Mouse (Mus musculus) embryonic facial prominence, embryonic 15.5 days (tissue): ENCODE data around the gene Ackr2. TPM values are rescaled to one million over a fixed set of nuclear protein-coding genes. Genes with fewer than 3 reads are reported as not detected.

Source experiments
- ATAC-seq: fragments of 200-750 bp; cut with Nextera tagmentation; 2 replicates; pipeline ENCODE4 v1.8.0; 2017; ENCODE audit warnings: low read depth, moderate TSS enrichment; ENCODE audit not compliant: insufficient number of reproducible peaks, low FRiP score, low TSS enrichment
- H3K27ac ChIP-seq: fragments of 300-500 bp; sonication (generic); replicated peaks from 2 replicates; pipeline ENCODE4 v1.5.1; 2015; ENCODE audit warnings: mild to moderate bottlenecking, inconsistent platforms
- H3K27me3 ChIP-seq: fragments of 300-500 bp; sonication (generic); 2 replicates; pipeline ENCODE4 v1.6.1; 2015; ENCODE audit warnings: inconsistent platforms
- H3K36me3 ChIP-seq: fragments of 300-500 bp; sonication (generic); 2 replicates; pipeline ENCODE4 v1.6.1; 2015; ENCODE audit warnings: mild to moderate bottlenecking, inconsistent platforms
- H3K4me1 ChIP-seq: fragments of 300-500 bp; sonication (generic); 2 replicates; pipeline ENCODE4 v1.6.1; 2015; ENCODE audit warnings: inconsistent platforms
- H3K4me2 ChIP-seq: fragments of 300-500 bp; sonication (generic); replicated peaks from 2 replicates; pipeline ENCODE4 v1.6.1; 2015; ENCODE audit warnings: mild to moderate bottlenecking, inconsistent platforms
- H3K4me3 ChIP-seq: fragments of 300-500 bp; sonication (generic); replicated peaks from 2 replicates; pipeline ENCODE4 v1.5.1; 2015; ENCODE audit warnings: mild to moderate bottlenecking, inconsistent platforms
- H3K9ac ChIP-seq: fragments of 300-500 bp; sonication (generic); 2 replicates; pipeline ENCODE4 v1.6.1; 2015; ENCODE audit warnings: inconsistent platforms
- H3K9me3 ChIP-seq: fragments of 300-500 bp; sonication (generic); replicated peaks from 2 replicates; pipeline ENCODE4 v1.6.1; 2016; ENCODE audit warnings: inconsistent platforms
- WGBS: fragments of 180-500 bp; shearing (Covaris S2); methylation state at CpG from one replicate; pipeline ENCODE4 v1.1.7; 2015; 5-methylcytosine and 5-hydroxymethylcytosine counted together
- polyA plus RNA-seq: library from polyadenylated mRNA; unstranded; fragments of >200 nt; fragmentation: Nextera tagmentation; extraction: Ambion mirVana; gene quantifications from 2 replicates; pipeline ENCODE4 v1.2.1, GENCODE M21; 2015

Gene Ackr2
- polyA plus RNA-seq, 1 experiment from 2014 or later: 0.67 TPM

GRCm38 (mm10) chr9:121905556-121906185 is 7.5 kb downstream of the Ackr2 start:
- Histone ChIP-seq H3K4me3 (no peak overlapping the region), H3K36me3 (no peaks in the 10 kb centered on the region), H3K4me1 (no peaks in the 10 kb centered on the region), H3K9me3 (no peaks in the 10 kb centered on the region), H3K27ac (no peak overlapping the region), H3K4me2 (no peak overlapping the region), H3K27me3 (no peaks in the 10 kb centered on the region), H3K9ac (no peak overlapping the region)
- ATAC-seq: no peak
- 76% methylated on average over 4 of the region's 4 CpGs for WGBS

GRCm38 (mm10) chr9:121906456-121906855 is 8.3 kb downstream of the Ackr2 start:
- Histone ChIP-seq H3K4me3 (no peak overlapping the region), H3K4me1 (no peaks in the 10 kb centered on the region), H3K9ac (no peak overlapping the region), H3K27me3 (no peaks in the 10 kb centered on the region), H3K27ac (no peak overlapping the region), H3K36me3 (no peaks in the 10 kb centered on the region), H3K4me2 (no peak overlapping the region), H3K9me3 (no peaks in the 10 kb centered on the region)
- 80% methylated on average over 5 of the region's 5 CpGs for WGBS
- ATAC-seq: no peak

- H3K4me2 ChIP-seq: no peak overlapping the region
- no peak overlapping the region for H3K27ac ChIP-seq
- no peaks in the 10 kb centered on the region for H3K27me3 ChIP-seq
- H3K4me3 ChIP-seq: no peak overlapping the region
- H3K36me3 ChIP-seq: no peaks in the 10 kb centered on the region
- ATAC-seq: no peak
- WGBS: 70% methylated on average over 10 of the region's 10 CpGs
- no peak overlapping the region for H3K9ac ChIP-seq
- H3K4me1 ChIP-seq: no peaks in the 10 kb centered on the region
- no peaks in the 10 kb centered on the region for H3K9me3 ChIP-seq
Observed at GRCm38 (mm10) chr9:121907356-121908070, 9.4 kb downstream of the Ackr2 start.

- Histone ChIP-seq H3K27ac (no peak overlapping the region), H3K27me3 (no peaks in the 10 kb centered on the region), H3K4me1 (no peaks in the 10 kb centered on the region), H3K4me2 (no peak overlapping the region), H3K9ac (no peak overlapping the region), H3K9me3 (no peaks in the 10 kb centered on the region), H3K4me3 (no peak overlapping the region), H3K36me3 (no peaks in the 10 kb centered on the region)
- WGBS: 88% methylated on average over 17 of the region's 17 CpGs
- no peak for ATAC-seq
Observed at GRCm38 (mm10) chr9:121908321-121908720, 10.2 kb downstream of the Ackr2 start.

GRCm38 (mm10) chr9:121909635-121910034 is 11.5 kb downstream of the Ackr2 start:
- Histone ChIP-seq H3K4me2 (no peak overlapping the region), H3K27ac (no peak overlapping the region), H3K27me3 (no peaks in the 10 kb centered on the region), H3K4me1 (no peaks in the 10 kb centered on the region), H3K9ac (no peak overlapping the region), H3K4me3 (no peak overlapping the region), H3K36me3 (no peaks in the 10 kb centered on the region), H3K9me3 (no peaks in the 10 kb centered on the region)
- WGBS: 75% methylated on average over 6 of the region's 6 CpGs
- ATAC-seq: no peak

- ATAC-seq: no peak
Observed at GRCm38 (mm10) chr9:121911196-121911595, 13.0 kb downstream of the Ackr2 start.

GRCm38 (mm10) chr9:121912786-121913185 is 14.6 kb downstream of the Ackr2 start:
- 76% methylated on average over 4 of the region's 4 CpGs for WGBS
- Histone ChIP-seq H3K4me2 (no peak overlapping the region), H3K9me3 (no peaks in the 10 kb centered on the region)

More at GRCm38 (mm10) chr9:121911196-121911595, 13.0 kb downstream of the Ackr2 start:
- no peaks in the 10 kb centered on the region for H3K9me3 ChIP-seq
- no peak overlapping the region for H3K9ac ChIP-seq
- no peak overlapping the region for H3K4me3 ChIP-seq
- no peaks in the 10 kb centered on the region for H3K27me3 ChIP-seq
- H3K4me2 ChIP-seq: no peak overlapping the region
- no peaks in the 10 kb centered on the region for H3K4me1 ChIP-seq
- WGBS: 78% methylated on average over 7 of the region's 7 CpGs
- no peak overlapping the region for H3K27ac ChIP-seq
- H3K36me3 ChIP-seq: no peaks in the 10 kb centered on the region

GRCm38 (mm10) chr9:121914226-121914757 is 16.1 kb downstream of the Ackr2 start:
- H3K27ac ChIP-seq: no peak overlapping the region
- no peak overlapping the region for H3K4me3 ChIP-seq
- no peak overlapping the region for H3K4me2 ChIP-seq
- H3K9ac ChIP-seq: no peak overlapping the region
- WGBS: 61% methylated on average over 8 of the region's 8 CpGs
- H3K4me1 ChIP-seq: no peaks in the 10 kb centered on the region
- H3K36me3 ChIP-seq: no peaks in the 10 kb centered on the region
- ATAC-seq: no peak
- H3K9me3 ChIP-seq: no peaks in the 10 kb centered on the region
- H3K27me3 ChIP-seq: no peaks in the 10 kb centered on the region

More at GRCm38 (mm10) chr9:121912786-121913185, 14.6 kb downstream of the Ackr2 start:
- Histone ChIP-seq H3K9ac (no peak overlapping the region), H3K27me3 (no peaks in the 10 kb centered on the region), H3K36me3 (no peaks in the 10 kb centered on the region), H3K4me3 (no peak overlapping the region), H3K27ac (no peak overlapping the region), H3K4me1 (no peaks in the 10 kb centered on the region)
- no peak for ATAC-seq

GRCm38 (mm10) chr9:121915056-121915455 is 16.9 kb downstream of the Ackr2 start:
- no peaks in the 10 kb centered on the region for H3K9me3 ChIP-seq
- no peak for ATAC-seq
- no peaks in the 10 kb centered on the region for H3K4me1 ChIP-seq
- no peak overlapping the region for H3K27ac ChIP-seq
- H3K9ac ChIP-seq: no peak overlapping the region
- no peaks in the 10 kb centered on the region for H3K36me3 ChIP-seq
- H3K27me3 ChIP-seq: no peaks in the 10 kb centered on the region
- WGBS: 90% methylated on average over 10 of the region's 10 CpGs
- no peak overlapping the region for H3K4me2 ChIP-seq
- no peak overlapping the region for H3K4me3 ChIP-seq

- Histone ChIP-seq H3K9me3 (no peaks in the 10 kb centered on the region), H3K9ac (no peak within 1 kb of the TSS), H3K4me3 (no peak within 1 kb of the TSS), H3K36me3 (no peaks in the 10 kb centered on the region), H3K4me1 (no peaks in the 10 kb centered on the region), H3K27ac (no peak within 1 kb of the TSS), H3K4me2 (no peak within 1 kb of the TSS), H3K27me3 (no peaks in the 10 kb centered on the region)
- 78% methylated on average over 8 of the region's 8 CpGs for WGBS
- no peak for ATAC-seq
Observed at GRCm38 (mm10) chr9:121916102-121916501, 17.9 kb downstream of the Ackr2 start, which contains the start of gene Cyp8b1. Gene Cyp8b1, minus strand, starts transcription at chr9:121916305.

- Histone ChIP-seq H3K9me3 (no peaks in the 10 kb centered on the region), H3K27me3 (no peaks in the 10 kb centered on the region), H3K9ac (no peak overlapping the region), H3K27ac (no peak overlapping the region), H3K4me1 (no peaks in the 10 kb centered on the region), H3K36me3 (no peaks in the 10 kb centered on the region), H3K4me3 (no peak overlapping the region), H3K4me2 (no peak overlapping the region)
- WGBS: 67% methylated on average over 10 of the region's 10 CpGs
- ATAC-seq: no peak
Observed at GRCm38 (mm10) chr9:121919027-121919501, 20.9 kb downstream of the Ackr2 start.
